Mouse (Mus musculus) monocyte, adult 59 days (primary cell): ENCODE results near the gene Vopp1. TPM values are rescaled to one million over a fixed set of nuclear protein-coding genes. Genes with fewer than 3 reads are reported as not detected.

ENCODE experiments used
- total RNA-seq, 2 experiments: library from RNA; stranded (reverse); gene quantifications; one replicate each; pipeline ENCODE4 v1.2.4; 2023

The Vopp1 gene
- total RNA-seq: 10 to 100 TPM; 61.7 to 70.4 TPM

GRCm38 (mm10) chr6:57824422-57825258 lies at the start of gene Vopp1:
Gene Vopp1, minus strand, starts transcription at chr6:57825159.

DNA sequence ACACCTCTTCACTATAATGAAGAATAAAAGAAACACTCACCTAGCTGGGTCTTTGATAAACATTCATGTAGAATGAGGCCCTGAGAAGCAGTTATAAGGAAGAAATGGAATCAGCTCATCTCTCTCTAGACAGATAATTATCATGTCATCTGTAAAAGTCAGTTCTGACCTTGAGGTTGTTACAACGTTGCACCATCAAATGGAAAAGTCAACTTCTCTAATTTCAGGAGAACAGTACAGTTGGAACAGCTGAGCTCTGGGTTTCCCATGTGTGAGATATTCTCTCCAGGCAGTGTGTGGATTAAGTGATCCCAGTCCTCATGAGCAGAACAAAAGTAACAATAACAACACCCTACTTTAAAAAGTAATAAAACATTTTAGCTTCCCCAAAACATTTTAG lies 25.3 kb upstream of the Vopp1 start, which contains the start of gene Vmn1r21:
TSS of gene Vmn1r21 (minus strand) at position 58 of the 400 bp plus-strand sequence.

GRCm38 (mm10) chr6:57702376-57702742 lies 122.6 kb downstream of the Vopp1 start, which contains the start of gene Lancl2:
Gene Lancl2, plus strand, starts transcription at chr6:57702540.

GRCm38 (mm10) chr6:57691467-57692261 lies 133.3 kb downstream of the Vopp1 start, which contains the start of gene Pyurf:
Gene Pyurf, minus strand, starts transcription at chr6:57692078.

Other genes starting within 250 kb of the Vopp1 start
- gene Herc6, start 244.2 kb downstream of the Vopp1 start, total RNA-seq: 10 to 100 TPM; 28.7 to 28.8 TPM
- 1 to 10 TPM; 5.0 to 5.9 TPM for gene Pyurf, start 133.1 kb downstream of the Vopp1 start, total RNA-seq
- gene Lancl2, start 122.6 kb downstream of the Vopp1 start, total RNA-seq: 10 to 100 TPM; 11.4 to 13.4 TPM
- gene Vmn1r21, start 25.2 kb upstream of the Vopp1 start, total RNA-seq: not detected
- not detected for gene Vmn1r22, start 82.9 kb upstream of the Vopp1 start, total RNA-seq
- gene Vmn1r23, start 101.7 kb upstream of the Vopp1 start, total RNA-seq: not detected
- not detected for gene Vmn1r24, start 136.3 kb upstream of the Vopp1 start, total RNA-seq
- not detected for gene Vmn1r25, start 155.7 kb upstream of the Vopp1 start, total RNA-seq
- not detected for gene Vmn1r26, start 190.0 kb upstream of the Vopp1 start, total RNA-seq